Mouse (Mus musculus): ENCODE results near the gene Ankrd34c. TPM values are rescaled to one million over a fixed set of nuclear protein-coding genes. Genes with fewer than 3 reads are reported as not detected.

The Ankrd34c gene
- not detected in 2 replicates for polyA plus RNA-seq (2016; fragmentation: Nextera tagmentation; extraction: Ambion mirVana)

DNA sequence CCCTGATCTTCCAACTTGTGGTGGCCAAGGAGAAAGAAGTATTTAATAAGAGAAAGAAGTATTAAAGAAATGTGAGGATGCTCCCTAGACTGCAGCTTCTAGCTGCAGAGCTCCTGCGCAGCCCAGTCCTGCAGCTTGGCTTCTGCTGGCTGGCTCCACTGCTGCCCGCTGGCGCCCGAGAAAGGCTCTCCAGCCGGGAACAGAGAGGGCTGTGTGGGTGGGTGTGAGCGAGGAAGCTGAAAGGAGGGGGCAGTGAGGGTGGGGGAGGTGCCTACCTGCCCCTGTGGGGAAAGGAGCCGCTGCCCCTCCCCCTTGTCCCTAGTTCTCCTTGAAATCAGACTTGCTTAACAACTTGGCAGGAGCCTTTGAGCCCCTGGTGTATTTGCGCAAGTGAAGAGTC is at the start of gene Ankrd34c:
Gene Ankrd34c (minus strand): TSS at position 181 of the 400 bp plus-strand sequence.
- WGBS, result under 1% methylated on average over 8 of the region's 8 CpGs
- H3K4me3 ChIP-seq (replicated peaks), result no peak within 1 kb of the TSS
- no peak within 1 kb of the TSS for H3K4me2 ChIP-seq
- no peak within 1 kb of the TSS for H3K27ac ChIP-seq
- no peak within 1 kb of the TSS for H3K9ac ChIP-seq (replicated peaks)
- ATAC-seq (ENCODE audit: insufficient number of reproducible peaks, insufficient read depth, low FRiP score, low TSS enrichment, low read depth), result no peak
- no peaks in the 10 kb centered on the region for H3K36me3 ChIP-seq
- no peaks in the 10 kb centered on the region for H3K9me3 ChIP-seq
- peaks cover 19% of the 10 kb centered on the region for H3K27me3 ChIP-seq
- H3K4me1 ChIP-seq (replicated peaks), result 0 out of 2 replicates have a peak, but pooled peaks cover 3% of the 10 kb centered on the region

DNA sequence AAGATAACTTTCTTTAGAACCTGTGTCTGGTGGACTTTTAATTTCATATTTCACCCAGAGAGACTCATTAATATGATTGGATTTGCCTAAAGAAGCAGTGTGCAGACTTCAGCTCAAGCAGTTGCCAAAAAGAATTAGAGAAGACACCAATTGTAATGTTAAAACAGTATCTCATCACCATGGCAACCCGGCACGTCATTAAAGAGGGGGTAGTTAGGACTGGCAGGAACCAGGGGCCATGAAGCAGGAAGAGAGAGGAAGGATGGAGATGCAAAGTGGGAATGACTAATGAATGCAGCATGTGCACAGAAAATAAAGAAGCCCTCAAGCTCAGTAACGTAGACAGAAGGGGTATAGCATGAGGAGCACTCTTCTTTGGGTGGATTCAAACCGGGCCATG is 49.3 kb upstream of the Ankrd34c start:
- ATAC-seq (ENCODE audit: insufficient number of reproducible peaks, insufficient read depth, low FRiP score, low TSS enrichment, low read depth), result no peak
- Histone ChIP-seq H3K9ac (replicated peaks) (no peak overlapping the region), H3K4me2 (no peak overlapping the region), H3K36me3 (no peaks in the 10 kb centered on the region), H3K4me3 (replicated peaks) (no peak overlapping the region), H3K27me3 (no peaks in the 10 kb centered on the region), H3K4me1 (replicated peaks) (no peaks in the 10 kb centered on the region), H3K9me3 (no peaks in the 10 kb centered on the region), H3K27ac (no peak overlapping the region)
- 68% methylated on average over 4 of the region's 4 CpGs for WGBS

- no peak for ATAC-seq (ENCODE audit: insufficient number of reproducible peaks, insufficient read depth, low FRiP score, low TSS enrichment, low read depth)
- H3K9me3 ChIP-seq, result no peaks in the 10 kb centered on the region
These were observed 43.2 kb upstream of the Ankrd34c start for GRCm38 (mm10) chr9:89781395-89781927.

GRCm38 (mm10) chr9:89779237-89779636 is 41.0 kb upstream of the Ankrd34c start:
- no peaks in the 10 kb centered on the region for H3K4me1 ChIP-seq (replicated peaks)

More at GRCm38 (mm10) chr9:89781395-89781927, 43.2 kb upstream of the Ankrd34c start:
- no peaks in the 10 kb centered on the region for H3K4me1 ChIP-seq (replicated peaks)
- no peak overlapping the region for H3K9ac ChIP-seq (replicated peaks)
- no peak overlapping the region for H3K27ac ChIP-seq
- H3K4me3 ChIP-seq (replicated peaks), result no peak overlapping the region
- no peaks in the 10 kb centered on the region for H3K27me3 ChIP-seq
- no peak overlapping the region for H3K4me2 ChIP-seq
- H3K36me3 ChIP-seq, result no peaks in the 10 kb centered on the region

GRCm38 (mm10) chr9:89771153-89771552 is 32.9 kb upstream of the Ankrd34c start:
- Histone ChIP-seq H3K9ac (replicated peaks) (no peak overlapping the region), H3K9me3 (no peaks in the 10 kb centered on the region), H3K4me2 (no peak overlapping the region), H3K36me3 (no peaks in the 10 kb centered on the region), H3K4me1 (replicated peaks) (no peaks in the 10 kb centered on the region), H3K27me3 (no peaks in the 10 kb centered on the region), H3K27ac (no peak overlapping the region), H3K4me3 (replicated peaks) (no peak overlapping the region)
- ATAC-seq (ENCODE audit: insufficient number of reproducible peaks, insufficient read depth, low FRiP score, low TSS enrichment, low read depth), result no peak
- 52% methylated on average over 1 of the region's 1 CpGs for WGBS

More at GRCm38 (mm10) chr9:89779237-89779636, 41.0 kb upstream of the Ankrd34c start:
- H3K9me3 ChIP-seq, result no peaks in the 10 kb centered on the region
- no peaks in the 10 kb centered on the region for H3K36me3 ChIP-seq
- WGBS, result 89% methylated on average over 1 of the region's 1 CpGs
- no peaks in the 10 kb centered on the region for H3K27me3 ChIP-seq
- H3K4me3 ChIP-seq (replicated peaks), result no peak overlapping the region
- H3K4me2 ChIP-seq, result no peak overlapping the region
- no peak overlapping the region for H3K9ac ChIP-seq (replicated peaks)
- ATAC-seq (ENCODE audit: insufficient number of reproducible peaks, insufficient read depth, low FRiP score, low TSS enrichment, low read depth), result no peak
- H3K27ac ChIP-seq, result no peak overlapping the region

DNA sequence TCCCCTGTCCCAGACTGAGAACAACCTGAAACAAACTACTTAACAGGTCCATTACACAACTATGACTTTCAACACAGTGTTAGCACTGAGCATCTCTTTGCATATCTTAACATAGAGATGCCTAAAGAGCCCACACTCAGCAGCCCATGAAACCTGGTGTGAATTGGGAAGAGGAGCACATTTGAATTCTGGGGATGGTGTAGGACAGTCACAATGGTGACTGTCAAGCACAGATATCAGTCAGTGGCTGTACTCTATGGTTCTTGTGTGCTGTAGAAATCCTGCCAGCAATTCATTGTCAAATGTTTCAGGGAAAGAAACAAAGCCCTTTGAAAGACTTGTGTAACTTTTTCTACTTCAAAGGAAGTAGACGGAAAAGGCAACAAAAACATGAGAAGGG is 23.7 kb upstream of the Ankrd34c start:
- H3K27me3 ChIP-seq, result no peaks in the 10 kb centered on the region
- WGBS, result 62% methylated on average over 1 of the region's 1 CpGs
- ATAC-seq (ENCODE audit: insufficient number of reproducible peaks, insufficient read depth, low FRiP score, low TSS enrichment, low read depth), result no peak

DNA sequence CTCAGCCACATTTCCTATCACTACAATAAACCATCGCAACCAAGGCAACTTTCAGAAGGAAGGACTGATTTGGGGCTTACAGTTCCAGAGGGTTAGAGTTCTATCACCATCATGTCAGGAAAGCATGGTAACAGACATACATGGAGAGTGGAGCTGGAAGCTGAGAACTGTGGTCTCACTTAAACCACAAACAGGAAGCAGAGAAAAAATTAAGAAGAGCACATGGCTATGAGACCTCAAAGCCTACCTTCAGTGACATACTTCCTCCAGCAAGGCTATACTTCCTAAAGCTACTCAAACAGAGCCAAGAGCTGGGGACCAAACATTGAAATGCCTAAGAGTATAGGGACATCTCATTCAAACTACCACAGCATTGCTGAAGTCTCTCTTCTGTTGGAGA is 20.3 kb upstream of the Ankrd34c start:
- WGBS, result 77% methylated on average over 1 of the region's 1 CpGs
- no peaks in the 10 kb centered on the region for H3K9me3 ChIP-seq
- H3K36me3 ChIP-seq, result no peaks in the 10 kb centered on the region
- no peak overlapping the region for H3K9ac ChIP-seq (replicated peaks)
- no peak overlapping the region for H3K27ac ChIP-seq
- no peaks in the 10 kb centered on the region for H3K27me3 ChIP-seq
- no peak for ATAC-seq (ENCODE audit: insufficient number of reproducible peaks, insufficient read depth, low FRiP score, low TSS enrichment, low read depth)
- no peaks in the 10 kb centered on the region for H3K4me1 ChIP-seq (replicated peaks)
- H3K4me3 ChIP-seq (replicated peaks), result no peak overlapping the region
- no peak overlapping the region for H3K4me2 ChIP-seq

More for the DNA sequence above, 23.7 kb upstream of the Ankrd34c start:
- H3K9me3 ChIP-seq, result no peaks in the 10 kb centered on the region
- H3K36me3 ChIP-seq, result no peaks in the 10 kb centered on the region
- H3K4me3 ChIP-seq (replicated peaks), result no peak overlapping the region
- no peaks in the 10 kb centered on the region for H3K4me1 ChIP-seq (replicated peaks)
- no peak overlapping the region for H3K4me2 ChIP-seq
- no peak overlapping the region for H3K27ac ChIP-seq
- H3K9ac ChIP-seq (replicated peaks), result no peak overlapping the region

- Histone ChIP-seq H3K9me3 (no peaks in the 10 kb centered on the region), H3K4me2 (no peak overlapping the region), H3K9ac (replicated peaks) (no peak overlapping the region), H3K4me3 (replicated peaks) (no peak overlapping the region), H3K27ac (no peak overlapping the region), H3K27me3 (no peaks in the 10 kb centered on the region), H3K36me3 (no peaks in the 10 kb centered on the region), H3K4me1 (replicated peaks) (no peaks in the 10 kb centered on the region)
- ATAC-seq (ENCODE audit: insufficient number of reproducible peaks, insufficient read depth, low FRiP score, low TSS enrichment, low read depth), result no peak
- 84% methylated on average over 1 of the region's 1 CpGs for WGBS
These were observed 19.9 kb upstream of the Ankrd34c start for GRCm38 (mm10) chr9:89758139-89758538.

DNA sequence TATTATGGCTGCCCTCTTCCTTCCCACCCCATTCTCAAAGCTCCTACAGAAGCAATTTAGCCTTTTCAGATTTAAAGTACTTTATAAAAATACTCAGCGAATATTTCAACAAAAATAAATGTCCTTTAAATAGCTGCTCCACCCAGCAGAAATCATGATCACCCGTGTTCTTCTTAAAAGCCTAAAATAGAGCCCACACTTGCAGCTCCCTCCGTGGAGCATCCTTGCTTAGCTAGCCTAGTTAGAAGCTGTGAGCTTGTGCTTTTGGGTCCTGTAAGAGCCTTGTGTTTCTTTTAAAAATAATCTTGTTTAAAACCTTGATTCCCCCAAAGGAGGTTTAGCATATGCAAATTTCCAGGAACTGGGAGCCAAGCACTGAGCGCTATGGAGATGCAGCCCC is 19.3 kb upstream of the Ankrd34c start:
- 37% methylated on average over 4 of the region's 4 CpGs for WGBS
- Histone ChIP-seq H3K36me3 (no peaks in the 10 kb centered on the region), H3K9ac (replicated peaks) (no peak overlapping the region), H3K9me3 (no peaks in the 10 kb centered on the region), H3K4me3 (replicated peaks) (no peak overlapping the region), H3K4me2 (no peak overlapping the region), H3K27ac (no peak overlapping the region), H3K27me3 (no peaks in the 10 kb centered on the region), H3K4me1 (replicated peaks) (no peaks in the 10 kb centered on the region)
- ATAC-seq (ENCODE audit: insufficient number of reproducible peaks, insufficient read depth, low FRiP score, low TSS enrichment, low read depth), result no peak

DNA sequence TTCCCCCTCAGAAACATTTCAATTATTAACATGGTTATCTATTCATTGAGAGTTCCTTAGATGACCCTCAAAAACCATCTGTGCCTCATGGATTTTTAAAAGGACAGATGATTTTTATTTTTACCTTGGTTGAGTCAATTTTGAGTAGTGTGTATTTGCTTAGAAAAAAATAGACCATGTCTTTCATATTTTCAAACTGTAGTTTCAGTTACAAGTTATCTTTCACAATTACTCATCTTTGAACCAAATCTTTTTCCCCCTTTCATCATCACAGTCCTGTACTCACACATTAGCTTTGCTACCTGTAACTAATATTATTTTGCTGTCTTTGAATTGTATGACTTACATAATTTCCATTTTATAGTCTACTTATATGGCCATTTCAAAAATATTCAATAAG is 1.8 kb upstream of the Ankrd34c start:
- Histone ChIP-seq H3K9me3 (no peaks in the 10 kb centered on the region), H3K4me3 (replicated peaks) (no peak overlapping the region), H3K36me3 (no peaks in the 10 kb centered on the region), H3K27ac (no peak overlapping the region), H3K9ac (replicated peaks) (no peak overlapping the region), H3K4me1 (replicated peaks) (0 out of 2 replicates have a peak, but pooled peaks cover 3% of the 10 kb centered on the region), H3K27me3 (peaks cover 19% of the 10 kb centered on the region), H3K4me2 (no peak overlapping the region)
- ATAC-seq (ENCODE audit: insufficient number of reproducible peaks, insufficient read depth, low FRiP score, low TSS enrichment, low read depth), result no peak

- no peak overlapping the region for H3K27ac ChIP-seq
- ATAC-seq (ENCODE audit: insufficient number of reproducible peaks, insufficient read depth, low FRiP score, low TSS enrichment, low read depth), result no peak
- 17% methylated on average over 6 of the region's 6 CpGs for WGBS
These were observed 387 bp downstream of the Ankrd34c start for GRCm38 (mm10) chr9:89737888-89738287.

More at GRCm38 (mm10) chr9:89737888-89738287, 387 bp downstream of the Ankrd34c start:
- Histone ChIP-seq H3K9ac (replicated peaks) (no peak overlapping the region), H3K4me1 (replicated peaks) (0 out of 2 replicates have a peak, but pooled peaks cover 3% of the 10 kb centered on the region), H3K9me3 (no peaks in the 10 kb centered on the region), H3K4me3 (replicated peaks) (no peak overlapping the region), H3K27me3 (peaks cover 19% of the 10 kb centered on the region), H3K4me2 (no peak overlapping the region), H3K36me3 (no peaks in the 10 kb centered on the region)
